Mouse (Mus musculus) limb, embryonic 14.5 days (tissue): ENCODE data around the gene Atxn1. TPM values are rescaled to one million over a fixed set of nuclear protein-coding genes. Genes with fewer than 3 reads are reported as not detected.

Experiments used
- ATAC-seq: fragments of 200-750 bp; cut with Nextera tagmentation; 2 replicates; pipeline ENCODE4 v1.8.0; 2017; ENCODE audit warnings: low read depth, moderate number of reproducible peaks, moderate TSS enrichment; ENCODE audit not compliant: low FRiP score
- DNase-seq: peaks from one replicate; pipeline ENCODE4 v3.0.0-alpha.2; 2015; ENCODE audit warnings: low spot score
- H3K27ac ChIP-seq: fragments of 300-500 bp; sonication (generic); replicated peaks from 2 replicates; pipeline ENCODE4 v1.5.1; 2014; ENCODE audit warnings: low read depth, mild to moderate bottlenecking, low read length, moderate library complexity, mixed read lengths
- H3K27me3 ChIP-seq: fragments of 300-500 bp; sonication (generic); 2 replicates; pipeline ENCODE4 v1.6.1; 2014; ENCODE audit warnings: low read length, mixed read lengths; ENCODE audit not compliant: control insufficient read depth, insufficient read depth
- H3K36me3 ChIP-seq: fragments of 300-500 bp; sonication (generic); 2 replicates; pipeline ENCODE4 v1.6.1; 2014; ENCODE audit warnings: mild to moderate bottlenecking, low read length, moderate library complexity, mixed read lengths; ENCODE audit not compliant: control insufficient read depth, insufficient read depth
- H3K4me1 ChIP-seq: fragments of 300-500 bp; sonication (generic); 2 replicates; pipeline ENCODE4 v1.6.1; 2014; ENCODE audit warnings: antibody characterized with exemption, low read length, mixed read lengths; ENCODE audit not compliant: control insufficient read depth, insufficient read depth
- H3K4me2 ChIP-seq: fragments of 300-500 bp; sonication (generic); replicated peaks from 2 replicates; pipeline ENCODE4 v1.6.1; 2014; ENCODE audit warnings: low read depth, mild to moderate bottlenecking, low read length, moderate library complexity; ENCODE audit not compliant: severe bottlenecking
- H3K4me3 ChIP-seq: fragments of 300-500 bp; sonication (generic); replicated peaks from 2 replicates; pipeline ENCODE4 v1.5.1; 2014; ENCODE audit warnings: low read length
- H3K9ac ChIP-seq: fragments of 300-500 bp; sonication (generic); 2 replicates; pipeline ENCODE4 v1.6.1; 2014; ENCODE audit warnings: mild to moderate bottlenecking, low read depth, low read length, moderate library complexity; ENCODE audit not compliant: severe bottlenecking
- H3K9me3 ChIP-seq: fragments of 300-500 bp; sonication (generic); 2 replicates; pipeline ENCODE4 v1.6.1; 2016; ENCODE audit warnings: low read length; ENCODE audit not compliant: control insufficient read depth
- POLR2A ChIP-seq: fragments of 200-500 bp; IDR thresholded peaks from 2 replicates; pipeline ENCODE4 v1.8.0; 2012; ENCODE audit warnings: inconsistent platforms, mild to moderate bottlenecking, moderate library complexity, borderline replicate concordance; ENCODE audit not compliant: insufficient read depth, insufficient read length; ENCODE audit errors: extremely low read depth
- WGBS: fragments of 180-500 bp; shearing (Covaris S2); extraction: QIAGEN DNeasy Blood & Tissue Kit; methylation state at CpG from one replicate; pipeline ENCODE4 v1.1.7; 2014; 5-methylcytosine and 5-hydroxymethylcytosine counted together
- polyA plus RNA-seq, 2 experiments: library from polyadenylated mRNA; depleted of rRNA in 1 of 2; stranded (reverse) in 1 of 2; unstranded in 1 of 2; fragments of >200 nt; fragmentation: Nextera tagmentation in 1 of 2; extraction: Ambion mirVana in 1 of 2; gene quantifications; 2 replicates each; pipeline versions ENCODE4 v1.2.1 to v1.2.3; 2012 to 2014

Gene Atxn1
- polyA plus RNA-seq, 2 experiments: 3.3 to 5.3 TPM

DNA sequence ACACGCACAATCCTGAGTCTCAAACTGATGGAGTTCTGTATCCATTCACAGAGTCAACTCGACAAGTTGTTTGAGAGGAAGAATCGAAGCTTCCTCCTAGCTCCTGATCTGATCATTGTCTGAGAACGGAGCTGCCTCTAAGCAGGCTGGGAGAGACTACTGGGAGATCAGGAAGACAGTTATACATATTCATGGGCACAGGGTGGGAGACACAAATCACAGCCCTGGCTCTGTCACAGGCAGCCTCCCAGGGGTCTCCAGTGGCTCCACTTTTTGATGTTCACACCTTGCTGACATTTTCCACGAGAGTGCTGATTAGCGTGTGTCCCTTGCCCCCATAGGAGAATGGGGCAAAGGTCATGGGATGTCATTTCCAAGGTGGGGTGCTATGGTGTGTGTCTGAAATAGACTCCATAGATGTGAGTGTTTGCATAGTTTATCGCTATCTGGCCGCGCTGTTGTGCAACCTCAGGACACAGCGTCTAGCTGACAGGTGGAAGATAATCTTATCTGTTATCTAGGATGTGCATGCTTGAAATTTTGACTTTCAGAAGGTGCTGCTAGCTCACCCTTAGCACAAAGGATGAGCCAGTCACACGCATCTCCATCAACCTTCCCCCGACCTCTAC is 105.6 kb downstream of the Atxn1 start:
- DNase-seq (no peak), ATAC-seq (no peak)
- H3K36me3 ChIP-seq: no peaks in the 10 kb centered on the region
- 89% methylated on average over 12 of the region's 12 CpGs for WGBS
- H3K9ac ChIP-seq: no peak overlapping the region
- no peaks in the 10 kb centered on the region for H3K4me1 ChIP-seq
- no peak overlapping the region for H3K4me3 ChIP-seq
- no peaks in the 10 kb centered on the region for H3K27me3 ChIP-seq
- TF ChIP-seq POLR2A: no peak
- H3K27ac ChIP-seq: no peak overlapping the region
- H3K9me3 ChIP-seq: no peaks in the 10 kb centered on the region
- no peak overlapping the region for H3K4me2 ChIP-seq

DNA sequence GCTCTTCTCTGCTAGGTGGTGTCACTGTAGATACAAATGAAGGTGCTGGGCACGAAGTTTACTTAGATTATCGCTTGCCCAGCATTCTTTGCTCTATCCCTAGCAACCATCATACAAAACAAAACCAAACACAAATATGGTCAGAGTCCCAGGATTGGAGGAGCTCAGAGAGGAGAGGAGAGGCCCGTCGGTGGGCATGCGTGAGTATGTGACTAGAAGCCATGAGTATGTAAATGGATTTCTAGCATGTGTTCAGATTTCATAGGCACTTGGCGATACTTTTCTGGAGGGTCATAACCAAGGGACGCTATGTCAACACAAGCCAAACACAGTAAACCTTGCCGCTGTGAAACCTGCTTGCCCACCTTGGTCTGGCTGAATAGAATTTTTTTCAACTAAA is 107.4 kb downstream of the Atxn1 start:
- ATAC-seq (no peak), DNase-seq (no peak)
- no peak overlapping the region for H3K9ac ChIP-seq
- no peaks in the 10 kb centered on the region for H3K36me3 ChIP-seq
- 90% methylated on average over 8 of the region's 8 CpGs for WGBS
- H3K27ac ChIP-seq: no peak overlapping the region
- TF ChIP-seq POLR2A: no peak
- H3K27me3 ChIP-seq: no peaks in the 10 kb centered on the region
- no peak overlapping the region for H3K4me2 ChIP-seq
- no peaks in the 10 kb centered on the region for H3K9me3 ChIP-seq
- H3K4me1 ChIP-seq: no peaks in the 10 kb centered on the region
- no peak overlapping the region for H3K4me3 ChIP-seq

GRCm38 (mm10) chr13:45854531-45854930 is 110.3 kb downstream of the Atxn1 start:
- DNase-seq: no peak
- no peak for ATAC-seq
- no peaks in the 10 kb centered on the region for H3K9me3 ChIP-seq
- TF ChIP-seq POLR2A: no peak
- H3K36me3 ChIP-seq: no peaks in the 10 kb centered on the region
- 76% methylated on average over 5 of the region's 5 CpGs for WGBS
- H3K27ac ChIP-seq: no peak overlapping the region
- H3K4me3 ChIP-seq: no peak overlapping the region
- no peak overlapping the region for H3K9ac ChIP-seq
- H3K27me3 ChIP-seq: no peaks in the 10 kb centered on the region
- H3K4me2 ChIP-seq: no peak overlapping the region
- H3K4me1 ChIP-seq: no peaks in the 10 kb centered on the region

- no peak for TF ChIP-seq POLR2A
- WGBS: 65% methylated on average over 6 of the region's 6 CpGs
- H3K9ac ChIP-seq: no peak overlapping the region
- H3K4me2 ChIP-seq: no peak overlapping the region
- no peak overlapping the region for H3K27ac ChIP-seq
- no peak overlapping the region for H3K4me3 ChIP-seq
- H3K4me1 ChIP-seq: no peaks in the 10 kb centered on the region
- no peak for ATAC-seq
- H3K9me3 ChIP-seq: no peaks in the 10 kb centered on the region
- no peaks in the 10 kb centered on the region for H3K36me3 ChIP-seq
- no peak for DNase-seq
- H3K27me3 ChIP-seq: no peaks in the 10 kb centered on the region
Measured at GRCm38 (mm10) chr13:45853691-45854090, 111.1 kb downstream of the Atxn1 start.

DNA sequence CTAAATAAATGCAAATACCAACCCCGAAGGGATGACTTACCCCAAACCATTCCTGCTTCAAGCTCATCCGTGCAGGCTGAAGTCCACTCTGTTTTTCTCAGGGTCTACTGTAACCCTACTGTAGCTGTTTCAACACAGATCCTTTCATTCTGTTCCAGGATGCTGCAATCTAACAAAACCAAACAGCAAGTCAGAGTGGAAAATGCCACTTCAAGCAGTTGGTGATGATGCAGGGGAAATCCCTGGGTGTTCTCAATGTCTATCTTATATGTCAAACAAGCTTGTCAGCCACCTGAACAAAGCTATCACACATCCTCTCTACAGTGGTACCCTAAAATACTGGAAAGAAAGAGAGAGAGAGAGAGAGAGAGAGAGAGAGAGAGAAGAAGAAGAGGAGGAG is 112.5 kb downstream of the Atxn1 start:
- H3K9ac ChIP-seq: no peak overlapping the region
- no peak overlapping the region for H3K4me2 ChIP-seq
- H3K27ac ChIP-seq: no peak overlapping the region
- no peak overlapping the region for H3K4me3 ChIP-seq
- H3K4me1 ChIP-seq: no peaks in the 10 kb centered on the region
- 85% methylated on average over 2 of the region's 2 CpGs for WGBS
- H3K9me3 ChIP-seq: no peaks in the 10 kb centered on the region
- no peaks in the 10 kb centered on the region for H3K27me3 ChIP-seq
- H3K36me3 ChIP-seq: no peaks in the 10 kb centered on the region
- no peak for TF ChIP-seq POLR2A
- DNase-seq (no peak), ATAC-seq (no peak)

GRCm38 (mm10) chr13:45851746-45852145 is 113.1 kb downstream of the Atxn1 start:
- TF ChIP-seq POLR2A: no peak
- Histone ChIP-seq H3K4me3 (no peak overlapping the region), H3K4me1 (no peaks in the 10 kb centered on the region), H3K9ac (no peak overlapping the region), H3K9me3 (no peaks in the 10 kb centered on the region), H3K27me3 (no peaks in the 10 kb centered on the region), H3K27ac (no peak overlapping the region), H3K4me2 (no peak overlapping the region), H3K36me3 (no peaks in the 10 kb centered on the region)
- DNase-seq: no peak
- 91% methylated on average over 2 of the region's 2 CpGs for WGBS
- no peak for ATAC-seq
